Mouse (Mus musculus) heart, postnatal 0 days (tissue): Measurements from ENCODE around the gene Pdzd11.

ENCODE experiments used
- CTCF ChIP-seq: IDR thresholded peaks from 2 replicates; pipeline ENCODE4 v1.5.1; 2016; ENCODE audit warnings: antibody characterized with exemption, control low read depth, low read depth
- EP300 ChIP-seq: IDR thresholded peaks from 2 replicates; pipeline ENCODE4 v1.6.1; 2016; ENCODE audit warnings: antibody characterized with exemption, low read depth

GRCm38 (mm10) chrX:100625546-100625801 is 894 bp downstream of the Pdzd11 start, which contains the start of gene Kif4:
- TF ChIP-seq CTCF = no peak
- TF ChIP-seq EP300 = no peak
